Mouse (Mus musculus) cerebellum, adult 2 months (tissue): ENCODE data around the gene Pard3b. TPM values are rescaled to one million over a fixed set of nuclear protein-coding genes. Genes with fewer than 3 reads are reported as not detected.

ENCODE experiments used
- DNase-seq, 2 experiments: peaks; one replicate each; pipeline ENCODE4 v3.0.0; 2021
- H3K27ac ChIP-seq: fragments of 200-500 bp; 2 replicates; pipeline ENCODE4 v1.5.1; 2012; ENCODE audit warnings: low read length, control low read depth, inconsistent platforms; ENCODE audit not compliant: insufficient read depth
- H3K27me3 ChIP-seq: fragments of 200-500 bp; 2 replicates; pipeline ENCODE4 v1.6.1; 2012; ENCODE audit warnings: inconsistent platforms, mild to moderate bottlenecking, low read length, moderate library complexity; ENCODE audit not compliant: control insufficient read depth, insufficient read depth
- H3K4me1 ChIP-seq: fragments of 200-500 bp; 2 replicates; pipeline ENCODE4 v1.6.1; 2011; ENCODE audit warnings: low read length; ENCODE audit not compliant: control insufficient read depth, insufficient read depth
- H3K4me3 ChIP-seq: fragments of 200-500 bp; replicated peaks from 2 replicates; pipeline ENCODE3; 2011; ENCODE audit warnings: mild to moderate bottlenecking, low read depth, low read length, control low read depth; ENCODE audit not compliant: insufficient read depth
- CTCF ChIP-seq: fragments of 200-500 bp; IDR thresholded peaks from 2 replicates; pipeline ENCODE4 v1.5.1; 2011; ENCODE audit warnings: low read depth, mild to moderate bottlenecking, control low read depth, low read length, moderate library complexity, borderline replicate concordance; ENCODE audit not compliant: insufficient read depth
- POLR2A ChIP-seq: fragments of 200-500 bp; IDR thresholded peaks from 2 replicates; pipeline ENCODE4 v1.6.1; 2011; ENCODE audit warnings: low read length, control low read depth, borderline replicate concordance; ENCODE audit not compliant: insufficient read depth
- WGBS: fragments of 180-500 bp; shearing (Covaris S2); methylation state at CpG from one replicate; pipeline ENCODE4 v1.1.7; 2018; 5-methylcytosine and 5-hydroxymethylcytosine counted together
- polyA plus RNA-seq: library from polyadenylated mRNA; depleted of rRNA; stranded (reverse); fragments of >200 nt; gene quantifications from 2 replicates; pipeline ENCODE4 v1.2.3, GENCODE M21; 2012

Gene Pard3b
- polyA plus RNA-seq, 1 experiment = 1.3 TPM

- DNase-seq = no peak
- 98% methylated on average over 2 of the region's 2 CpGs for WGBS
- no peak overlapping the region for H3K4me3 ChIP-seq
- no peak overlapping the region for H3K27ac ChIP-seq
- TF ChIP-seq POLR2A = no peak
- TF ChIP-seq CTCF = no peak
- peaks cover 5% of the 10 kb centered on the region; the same call in 1 of the 2 replicates for H3K4me1 ChIP-seq
- H3K27me3 ChIP-seq = no peaks in the 10 kb centered on the region
Observed at GRCm38 (mm10) chr1:62213285-62213684, 574.7 kb downstream of the Pard3b start.

GRCm38 (mm10) chr1:62215842-62216241 lies 577.2 kb downstream of the Pard3b start:
- WGBS = 5% methylated on average over 2 of the region's 2 CpGs
- no peak overlapping the region for H3K4me3 ChIP-seq
- peaks cover 5% of the 10 kb centered on the region; the same call in 1 of the 2 replicates for H3K4me1 ChIP-seq
- TF ChIP-seq CTCF (no peak), POLR2A (no peak)
- no peak overlapping the region for H3K27ac ChIP-seq
- peak; percentile 36 to 69 for DNase-seq
- no peaks in the 10 kb centered on the region for H3K27me3 ChIP-seq

GRCm38 (mm10) chr1:62216568-62216967 lies 577.9 kb downstream of the Pard3b start:
- no peak for TF ChIP-seq CTCF
- no peak for TF ChIP-seq POLR2A
- Histone ChIP-seq H3K4me1 (peaks cover 5% of the 10 kb centered on the region; the same call in 1 of the 2 replicates), H3K4me3 (no peak overlapping the region), H3K27ac (no peak overlapping the region), H3K27me3 (no peaks in the 10 kb centered on the region)
- WGBS = 94% methylated on average over 4 of the region's 4 CpGs
- no peak for DNase-seq

- H3K27ac ChIP-seq = no peak overlapping the region
- WGBS = 88% methylated on average over 5 of the region's 5 CpGs
- TF ChIP-seq CTCF (no peak), POLR2A (no peak)
Observed at GRCm38 (mm10) chr1:62229129-62229528, 590.5 kb downstream of the Pard3b start.

GRCm38 (mm10) chr1:62234039-62234438 lies 595.4 kb downstream of the Pard3b start:
- WGBS = 64% methylated on average over 1 of the region's 1 CpGs
- no peak overlapping the region for H3K4me3 ChIP-seq
- no peaks in the 10 kb centered on the region for H3K27me3 ChIP-seq
- TF ChIP-seq POLR2A = no peak
- no peak for TF ChIP-seq CTCF
- H3K27ac ChIP-seq = no peak overlapping the region
- H3K4me1 ChIP-seq = 0 out of 2 replicates have a peak, but pooled peaks cover 2% of the 10 kb centered on the region
- DNase-seq = no peak

More at GRCm38 (mm10) chr1:62229129-62229528, 590.5 kb downstream of the Pard3b start:
- 0 out of 2 replicates have a peak, but pooled peaks cover 2% of the 10 kb centered on the region for H3K4me1 ChIP-seq
- H3K27me3 ChIP-seq = no peaks in the 10 kb centered on the region
- no peak overlapping the region for H3K4me3 ChIP-seq
- DNase-seq = no peak

- Histone ChIP-seq H3K27me3 (no peaks in the 10 kb centered on the region), H3K4me3 (no peak overlapping the region), H3K27ac (no peak overlapping the region), H3K4me1 (0 out of 2 replicates have a peak, but pooled peaks cover 2% of the 10 kb centered on the region)
- 16% methylated on average over 5 of the region's 5 CpGs for WGBS
- TF ChIP-seq POLR2A = no peak
- TF ChIP-seq CTCF = no peak
- DNase-seq = peak in 1 of 2 experiments; percentile 29
Observed at GRCm38 (mm10) chr1:62235121-62235520, 596.5 kb downstream of the Pard3b start.

GRCm38 (mm10) chr1:62244191-62244984 lies 605.8 kb downstream of the Pard3b start:
- H3K4me3 ChIP-seq = no peak overlapping the region
- TF ChIP-seq CTCF (no peak), POLR2A (no peak)
- no peaks in the 10 kb centered on the region for H3K4me1 ChIP-seq
- 31% methylated on average over 12 of the region's 12 CpGs for WGBS
- H3K27me3 ChIP-seq = no peaks in the 10 kb centered on the region; the same call in 1 of the 2 replicates
- H3K27ac ChIP-seq = no peak overlapping the region
- no peak for DNase-seq

GRCm38 (mm10) chr1:62252432-62252831 lies 613.8 kb downstream of the Pard3b start:
- H3K27me3 ChIP-seq = no peaks in the 10 kb centered on the region; the same call in 1 of the 2 replicates
- no peak for TF ChIP-seq POLR2A
- TF ChIP-seq CTCF = no peak
- no peak overlapping the region for H3K27ac ChIP-seq
- no peak overlapping the region for H3K4me3 ChIP-seq
- DNase-seq = no peak
- WGBS = 90% methylated on average over 1 of the region's 1 CpGs
- H3K4me1 ChIP-seq = no peaks in the 10 kb centered on the region
